Mouse (Mus musculus) urinary bladder, adult 2 months (tissue): ENCODE data around the gene Rnf216. TPM values are rescaled to one million over a fixed set of nuclear protein-coding genes. Genes with fewer than 3 reads are reported as not detected.
A peak's percentile ranks its signal among the peaks of the same experiment; 100 is the strongest.

Source experiments
- DNase-seq: peaks from one replicate; pipeline ENCODE4 v3.0.0; 2022; ENCODE audit warnings: low spot score
- polyA plus RNA-seq: library from polyadenylated mRNA; depleted of rRNA; stranded (reverse); fragments of >200 nt; gene quantifications from 2 replicates; pipeline ENCODE4 v1.2.3, GENCODE M21; 2012

The Rnf216 gene
- polyA plus RNA-seq, 1 experiment: 25.0 TPM

- DNase-seq: no peak
Observed at GRCm38 (mm10) chr5:143000654-143001500, 111.9 kb downstream of the Rnf216 start.

DNA sequence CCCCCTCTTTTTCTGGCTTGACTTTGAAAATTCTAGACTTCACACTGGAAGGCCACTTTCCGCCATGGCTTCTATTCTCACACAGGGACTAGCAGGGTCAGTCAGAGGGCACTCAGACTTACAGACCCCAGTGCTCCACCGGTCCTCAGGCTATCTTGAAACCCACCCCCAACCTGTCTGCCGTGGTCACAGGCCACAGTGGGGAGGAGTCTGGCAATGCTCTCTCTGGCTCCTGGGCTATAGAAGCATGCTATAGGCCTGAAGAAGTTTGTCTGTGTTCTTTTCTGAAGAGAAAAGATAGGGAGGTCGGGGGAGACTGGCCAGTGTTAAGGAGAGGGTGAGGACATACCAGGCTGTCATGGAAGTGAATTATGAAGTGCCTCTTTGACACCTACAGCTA, 112.7 kb downstream of the Rnf216 start:
- DNase-seq: no peak

GRCm38 (mm10) chr5:142998171-142998570, 114.6 kb downstream of the Rnf216 start:
- DNase-seq: no peak

GRCm38 (mm10) chr5:142997526-142997925, 115.3 kb downstream of the Rnf216 start:
- no peak for DNase-seq

DNA sequence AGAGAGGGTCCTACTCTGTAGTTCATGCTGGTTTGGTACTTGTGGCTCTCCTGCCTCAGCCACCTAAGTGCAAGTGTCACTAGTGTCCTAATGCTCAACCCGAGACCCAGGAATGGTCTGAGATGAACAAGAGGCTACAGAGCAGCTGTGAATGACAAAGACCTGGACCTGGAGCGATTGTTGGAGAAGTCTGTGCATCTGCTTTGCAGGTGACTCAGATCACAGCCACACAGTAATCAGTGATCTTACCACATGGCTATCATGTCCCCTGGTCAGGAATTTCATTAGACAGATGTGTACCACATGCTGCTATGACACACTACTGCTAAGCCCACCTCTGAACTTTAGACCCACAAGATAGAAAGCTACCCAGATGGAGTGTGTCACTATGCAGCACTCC, 118.0 kb downstream of the Rnf216 start:
- DNase-seq: no peak

GRCm38 (mm10) chr5:142989167-142989566, 123.6 kb downstream of the Rnf216 start:
- no peak for DNase-seq

GRCm38 (mm10) chr5:142988520-142988919, 124.3 kb downstream of the Rnf216 start:
- no peak for DNase-seq

GRCm38 (mm10) chr5:142984271-142984670, 128.5 kb downstream of the Rnf216 start:
- no peak for DNase-seq

GRCm38 (mm10) chr5:142983174-142983573, 129.6 kb downstream of the Rnf216 start:
- no peak for DNase-seq

DNA sequence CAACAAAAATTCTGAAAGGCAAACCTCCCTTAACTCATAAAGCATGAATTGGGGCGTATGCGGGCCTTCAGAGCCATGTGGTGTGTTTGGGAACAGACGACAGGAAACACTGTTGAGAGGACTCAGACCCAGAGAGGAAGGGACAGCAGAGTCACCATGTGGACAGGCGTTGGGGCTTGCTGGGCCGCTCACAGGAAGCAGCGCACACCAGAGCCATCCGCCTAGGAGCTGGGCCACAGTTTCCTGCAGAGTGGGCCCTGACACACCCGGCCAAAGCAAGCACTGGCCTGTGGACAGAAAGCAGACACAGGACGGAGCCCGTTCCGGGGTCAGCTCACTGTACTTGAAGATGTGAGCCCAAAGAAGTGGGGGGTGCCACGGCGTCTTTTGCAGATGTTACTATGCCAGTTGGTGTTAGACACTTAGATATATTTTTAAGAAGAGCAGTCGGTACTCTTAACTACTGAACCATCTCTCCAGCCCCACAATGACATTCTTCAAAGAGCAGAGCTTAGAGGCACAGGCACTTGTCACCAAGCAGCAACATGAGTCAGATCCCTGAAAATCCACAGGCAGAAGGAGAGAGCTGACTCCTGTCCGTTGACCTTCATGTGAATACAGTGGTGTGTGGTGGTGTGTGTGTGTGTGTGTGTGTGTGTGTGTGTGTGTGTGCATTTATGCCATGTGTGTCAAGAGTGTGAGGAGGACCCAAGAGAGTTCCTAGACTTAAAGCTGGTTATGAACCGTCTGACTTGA, 130.6 kb downstream of the Rnf216 start:
- DNase-seq: no peak

GRCm38 (mm10) chr5:142976516-142976915, 136.3 kb downstream of the Rnf216 start:
- DNase-seq: no peak

DNA sequence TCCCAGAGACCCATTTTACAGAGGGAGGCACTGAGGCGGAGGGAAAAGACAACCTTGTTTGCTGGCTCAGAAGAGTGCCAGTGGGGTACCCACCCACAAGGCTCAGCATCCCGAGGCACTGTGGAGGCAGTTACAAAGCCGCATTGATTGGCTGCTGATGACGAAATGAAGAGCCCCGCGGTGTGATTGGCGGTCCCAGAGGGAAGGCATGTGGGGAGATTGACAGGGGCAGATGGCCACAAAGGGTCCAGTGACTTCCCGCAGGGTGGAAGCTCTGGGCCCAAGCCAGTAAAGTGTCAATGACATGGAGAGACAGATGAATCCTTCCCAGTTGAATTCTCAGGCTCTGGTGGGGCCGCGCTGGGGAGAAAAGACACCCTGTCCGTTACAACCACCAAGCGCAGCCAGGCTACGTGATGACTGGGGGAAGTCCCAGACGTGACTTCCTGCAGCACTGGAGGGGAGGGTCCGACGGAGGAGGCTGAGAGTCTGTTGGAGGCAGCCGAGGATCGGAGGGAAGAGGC, 138.1 kb downstream of the Rnf216 start:
- DNase-seq: no peak

DNA sequence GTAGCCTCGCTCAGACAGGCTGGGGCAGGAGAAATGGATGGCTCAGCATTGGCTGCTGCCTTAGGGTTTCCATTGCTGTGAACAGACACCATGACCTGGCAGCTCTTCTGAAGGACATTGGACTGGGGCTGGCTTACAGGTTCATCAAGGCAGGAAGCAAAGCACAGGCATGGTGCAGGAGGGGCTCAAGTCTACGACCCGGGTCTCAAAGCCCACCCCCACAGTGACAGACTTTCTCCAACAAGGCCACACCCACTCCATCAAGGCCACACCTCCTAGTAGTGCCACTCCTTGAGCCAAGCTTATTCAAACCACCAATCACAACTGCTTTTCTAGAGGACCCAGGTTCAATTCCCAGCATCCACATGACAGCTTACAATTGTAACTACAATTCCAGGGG, 138.8 kb downstream of the Rnf216 start:
- DNase-seq: no peak

DNA sequence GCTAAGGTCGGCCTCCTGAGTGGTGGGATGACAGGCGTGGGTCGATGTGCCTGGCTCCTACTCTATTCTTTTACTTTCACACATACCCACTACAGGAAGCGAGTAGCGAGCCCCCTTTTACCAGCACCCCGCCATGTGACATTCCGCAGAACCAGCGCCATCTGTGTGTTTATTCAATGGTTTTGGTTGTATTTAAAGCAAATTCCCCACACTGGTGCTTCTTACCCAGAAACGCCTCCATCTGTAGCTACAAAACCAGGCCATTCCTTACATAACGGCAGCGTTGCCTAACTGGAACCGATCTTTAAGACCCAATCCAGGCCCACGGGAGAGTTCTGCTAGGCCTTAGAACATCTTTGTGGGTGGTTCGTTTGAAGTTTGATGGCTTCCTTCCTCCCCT, 144.4 kb downstream of the Rnf216 start:
- DNase-seq: no peak

- DNase-seq: no peak
Observed at GRCm38 (mm10) chr5:142964650-142965049, 148.1 kb downstream of the Rnf216 start.

- no peak for DNase-seq
Observed at GRCm38 (mm10) chr5:142963705-142964494, 148.9 kb downstream of the Rnf216 start.

- DNase-seq: peak; percentile 49
Observed at GRCm38 (mm10) chr5:142963003-142963704, 149.6 kb downstream of the Rnf216 start.

GRCm38 (mm10) chr5:142962444-142962961, 150.3 kb downstream of the Rnf216 start:
- no peak for DNase-seq

GRCm38 (mm10) chr5:142961881-142962443, 150.8 kb downstream of the Rnf216 start:
- peak; percentile 53 for DNase-seq

DNA sequence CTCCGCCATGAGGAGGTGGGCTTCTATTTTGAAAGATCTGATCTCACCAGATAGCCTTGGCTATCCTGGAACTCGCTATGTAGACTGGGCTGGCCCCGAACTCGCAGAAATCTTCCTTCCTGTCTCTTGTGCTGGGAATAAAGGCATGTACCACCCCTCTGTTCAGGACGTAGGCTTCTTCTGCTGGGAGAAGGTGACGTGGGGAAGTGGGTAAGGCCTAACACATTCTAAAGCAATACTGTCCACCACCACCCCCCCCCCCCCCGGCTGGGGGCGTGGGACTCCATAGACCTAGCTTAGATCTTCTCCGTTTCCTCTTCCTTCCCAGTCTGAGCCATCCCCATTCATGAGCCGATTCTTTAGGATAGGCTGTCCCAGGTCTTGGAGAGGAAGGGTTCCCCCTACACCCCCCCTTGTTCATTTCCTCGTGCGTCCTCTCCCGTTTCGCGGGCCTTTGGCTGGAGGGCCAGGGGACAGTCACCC, 151.4 kb downstream of the Rnf216 start:
- DNase-seq: no peak
